Mouse (Mus musculus) layer of hippocampus, adult 11-12 months (tissue): ENCODE data around the gene Dgat2.

Experiments
- DNase-seq: peaks from one replicate; pipeline ENCODE4 v3.0.0; 2022; ENCODE audit warnings: low spot score

Gene Dgat2

DNA sequence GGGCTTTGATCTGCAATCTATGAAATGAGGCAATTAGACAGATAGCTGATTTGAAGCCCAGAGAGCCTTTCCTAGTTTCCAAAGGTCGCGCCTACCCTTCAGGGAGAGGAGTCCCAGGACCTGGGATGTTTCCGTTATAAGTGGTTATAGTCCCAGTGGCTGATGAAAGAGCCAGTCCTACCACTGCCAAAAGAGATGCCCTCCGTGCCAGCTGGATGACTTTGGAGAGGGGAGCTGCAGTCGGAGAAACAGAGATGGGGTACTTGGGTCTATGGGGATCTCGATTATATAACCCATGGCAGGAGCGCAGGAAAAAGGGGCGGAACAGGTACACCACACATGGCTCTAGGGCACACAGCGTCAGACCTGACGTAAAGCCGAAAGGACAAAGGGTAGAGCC lies 20.6 kb downstream of the Dgat2 start:
- DNase-seq, result no peak

DNA sequence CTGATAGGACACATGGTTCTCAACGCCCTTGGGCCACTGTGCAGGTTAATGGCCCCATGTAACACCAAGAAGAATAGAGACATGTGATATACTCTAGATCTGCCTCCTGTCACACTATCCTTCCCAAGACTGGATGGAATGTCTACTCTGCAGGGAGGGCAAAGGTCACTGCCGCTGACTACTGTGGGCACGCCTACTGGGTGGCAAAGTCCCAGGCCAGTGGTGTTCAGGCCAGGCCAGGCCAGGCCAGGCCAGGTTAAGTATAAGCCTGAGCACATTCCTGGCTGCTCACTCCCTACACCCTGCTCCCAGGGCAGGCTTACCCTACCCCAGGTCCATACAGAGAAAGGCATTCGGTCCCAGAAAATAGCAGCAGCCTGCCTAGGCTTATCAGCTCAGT lies 21.0 kb downstream of the Dgat2 start:
- no peak for DNase-seq

DNA sequence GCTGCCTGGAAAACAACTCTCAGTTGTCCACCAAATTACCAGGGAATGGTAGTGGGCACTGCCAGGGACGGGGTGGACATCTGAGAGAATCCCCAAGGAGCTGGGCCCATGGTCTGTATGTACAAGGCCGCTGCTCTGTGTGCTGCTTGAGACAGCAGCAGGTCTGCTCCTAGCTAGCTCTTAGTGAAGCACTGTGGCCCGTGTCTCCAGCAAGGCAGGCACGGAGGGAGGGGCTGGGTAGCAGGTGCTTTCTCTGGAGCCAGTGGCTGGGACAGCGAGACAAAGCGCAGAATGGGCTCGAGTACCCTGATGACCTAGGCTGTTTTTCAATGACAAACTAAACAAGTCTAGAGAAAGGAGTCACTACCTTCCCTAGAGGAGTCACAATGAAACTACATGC lies 21.5 kb downstream of the Dgat2 start:
- DNase-seq, result no peak

DNA sequence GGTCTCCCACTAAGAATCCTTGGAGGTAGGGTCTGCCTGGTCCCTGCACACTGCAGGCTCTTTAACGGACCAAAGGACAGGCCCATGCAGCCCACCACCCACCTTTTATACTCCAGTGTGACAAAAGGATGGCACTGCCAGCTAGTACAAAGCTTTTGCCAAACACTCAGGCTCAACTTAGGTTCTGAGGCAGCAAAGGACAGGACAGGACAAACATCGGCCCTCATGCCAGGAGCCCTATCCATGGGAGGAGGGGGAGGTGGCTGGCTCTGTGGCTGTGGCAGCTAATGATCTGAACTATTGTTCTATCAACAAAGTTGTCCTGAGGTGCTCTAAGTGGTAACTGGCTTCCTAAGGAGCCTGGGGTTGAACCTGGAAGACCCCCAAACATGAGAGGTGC lies 23.1 kb downstream of the Dgat2 start:
- no peak for DNase-seq

DNA sequence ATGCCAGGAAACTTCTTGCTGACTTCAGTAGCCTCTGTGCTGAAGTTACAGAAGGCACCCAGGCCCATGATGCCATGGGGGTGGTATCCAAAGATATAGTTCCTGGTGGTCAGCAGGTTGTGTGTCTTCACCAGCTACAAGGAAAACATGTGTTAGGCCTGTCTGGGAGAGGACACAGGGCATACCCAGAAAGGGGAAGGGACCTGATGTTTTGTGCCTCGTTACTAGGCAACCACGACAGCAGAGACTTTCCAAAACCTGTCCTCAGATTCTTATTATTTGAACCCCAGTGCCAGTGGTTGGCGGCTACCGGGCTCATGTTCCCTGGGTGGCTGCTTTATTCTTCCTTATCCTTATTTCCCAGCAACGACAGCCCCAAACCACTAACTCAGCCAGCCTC lies 23.6 kb downstream of the Dgat2 start:
- DNase-seq, result no peak

DNA sequence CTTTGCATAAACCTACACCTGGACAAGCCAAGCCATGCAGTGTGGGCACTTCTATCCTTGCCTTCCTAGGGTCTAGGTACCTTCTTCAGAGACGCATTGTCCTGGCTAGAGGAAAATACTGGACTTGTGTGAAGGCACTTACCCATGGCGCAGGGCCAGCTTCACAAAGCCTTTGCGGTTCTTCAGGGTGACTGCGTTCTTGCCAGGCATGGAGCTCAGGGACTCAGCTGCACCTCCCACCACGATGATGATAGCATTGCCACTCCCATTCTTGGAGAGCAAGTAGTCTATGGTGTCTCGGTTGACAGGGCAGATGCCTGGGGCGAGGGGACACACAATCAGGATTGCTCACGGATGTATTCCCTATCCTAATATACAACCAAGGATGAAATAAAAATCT lies 24.5 kb downstream of the Dgat2 start:
- DNase-seq, result no peak

DNA sequence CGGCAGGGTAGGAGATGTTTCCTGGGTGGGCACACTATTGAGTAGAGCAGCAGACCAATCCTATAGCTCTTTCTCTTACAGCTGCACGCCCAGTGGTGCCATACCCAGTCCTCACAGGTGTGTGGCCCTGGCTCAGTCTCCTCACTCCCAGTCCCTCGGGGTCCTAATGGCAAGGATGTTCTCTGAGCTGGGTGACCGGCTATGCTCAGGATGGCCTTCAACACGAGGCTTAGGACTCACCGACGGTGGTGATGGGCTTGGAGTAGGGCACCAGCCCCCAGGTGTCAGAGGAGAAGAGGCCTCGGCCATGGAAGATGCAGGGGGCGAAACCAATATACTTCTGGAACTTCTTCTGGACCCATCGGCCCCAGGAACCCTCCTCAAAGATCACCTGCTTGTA lies 25.8 kb downstream of the Dgat2 start:
- no peak for DNase-seq

DNA sequence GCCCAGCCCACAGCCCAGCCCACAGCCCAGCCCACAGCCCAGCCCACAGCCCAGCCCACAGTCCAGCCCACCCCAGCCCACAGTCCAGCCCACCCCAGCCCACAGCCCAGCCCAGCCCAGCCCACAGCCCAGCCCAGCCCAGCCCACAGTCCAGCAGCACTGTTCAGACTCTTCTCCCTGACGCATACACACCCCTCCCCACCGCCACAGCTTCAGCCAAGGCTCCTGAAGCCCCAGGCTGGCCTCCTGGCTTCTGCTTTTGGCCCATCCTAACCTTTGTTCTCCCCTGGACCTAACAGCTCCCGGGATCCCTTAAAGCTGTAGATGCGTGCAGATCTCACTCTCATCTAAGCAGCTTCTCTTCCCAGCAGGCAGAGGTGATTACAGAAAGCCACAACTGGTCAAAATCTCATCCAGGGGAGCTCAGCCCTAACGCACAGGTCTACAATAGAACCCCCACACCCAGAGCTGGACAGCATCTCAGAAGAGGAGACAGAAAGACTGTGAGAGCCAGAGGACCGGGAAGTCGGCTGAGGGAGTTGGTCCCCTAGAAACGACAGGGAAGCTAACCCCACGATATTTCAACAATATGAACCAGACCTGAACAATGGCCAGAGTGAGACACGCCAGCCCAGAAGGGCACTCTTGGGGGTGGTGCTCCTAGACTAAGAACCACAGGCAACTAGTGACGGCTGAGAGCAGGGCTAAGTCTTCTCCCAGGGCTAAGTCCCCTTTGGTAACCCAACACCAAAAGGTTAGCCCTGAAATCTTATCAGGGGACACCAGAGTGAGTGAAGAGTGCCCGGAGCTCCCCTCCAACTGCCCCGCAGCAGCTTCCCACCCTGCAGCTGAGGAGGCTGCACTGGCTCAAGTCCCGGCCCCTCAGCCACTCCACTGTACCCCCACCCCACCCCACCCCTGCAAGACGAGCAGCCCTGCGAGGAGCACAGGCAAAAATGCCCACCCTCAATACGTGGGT lies 26.9 kb downstream of the Dgat2 start:
- no peak for DNase-seq

DNA sequence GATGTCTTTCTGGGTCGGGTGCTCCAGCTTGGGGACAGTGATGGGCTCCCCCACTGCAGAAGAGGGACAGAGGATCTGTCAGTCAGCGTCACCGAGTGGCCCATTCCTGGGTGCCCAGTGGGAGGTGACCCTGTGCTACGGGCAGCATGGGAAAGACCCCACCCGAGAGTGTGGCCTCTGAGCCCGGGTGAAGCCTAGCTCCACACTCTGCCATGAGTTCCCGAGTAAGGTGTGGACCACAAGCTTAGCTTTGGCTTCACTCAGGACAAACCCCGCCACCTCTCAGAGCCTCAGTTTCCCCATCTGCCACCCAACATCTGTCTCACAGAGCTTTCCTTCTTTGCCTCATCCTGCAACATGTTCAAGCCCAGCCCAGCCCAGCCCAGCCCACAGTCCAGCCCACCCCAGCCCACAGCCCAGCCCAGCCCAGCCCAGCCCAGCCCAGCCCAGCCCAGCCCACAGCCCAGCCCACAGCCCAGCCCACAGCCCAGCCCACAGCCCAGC lies 27.8 kb downstream of the Dgat2 start:
- DNase-seq, result no peak

DNA sequence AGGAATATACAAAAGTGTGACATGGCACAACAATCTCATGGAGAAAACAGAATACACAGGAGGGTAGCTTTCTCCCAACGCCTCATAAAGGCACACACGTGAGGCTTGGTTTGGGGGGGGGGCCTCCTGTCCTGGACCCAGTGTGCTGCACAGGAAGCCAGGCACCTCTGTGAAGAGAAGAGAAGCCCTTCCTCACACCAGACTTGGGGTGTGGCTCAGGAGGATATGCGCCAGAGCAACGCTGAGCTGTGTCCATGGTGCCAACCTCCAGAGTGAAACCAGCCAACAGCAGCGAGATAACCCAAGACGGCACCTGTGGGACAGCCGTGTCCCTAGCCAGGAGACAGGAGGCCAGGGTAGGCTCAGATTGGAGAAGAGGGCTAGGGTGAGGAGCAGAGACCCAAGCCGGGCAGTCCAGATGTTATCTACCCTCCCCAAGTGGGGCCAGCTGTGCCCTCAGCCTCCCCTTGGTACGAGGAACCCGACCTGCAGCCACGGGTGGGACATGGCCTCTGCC lies 28.8 kb downstream of the Dgat2 start:
- DNase-seq, result no peak

DNA sequence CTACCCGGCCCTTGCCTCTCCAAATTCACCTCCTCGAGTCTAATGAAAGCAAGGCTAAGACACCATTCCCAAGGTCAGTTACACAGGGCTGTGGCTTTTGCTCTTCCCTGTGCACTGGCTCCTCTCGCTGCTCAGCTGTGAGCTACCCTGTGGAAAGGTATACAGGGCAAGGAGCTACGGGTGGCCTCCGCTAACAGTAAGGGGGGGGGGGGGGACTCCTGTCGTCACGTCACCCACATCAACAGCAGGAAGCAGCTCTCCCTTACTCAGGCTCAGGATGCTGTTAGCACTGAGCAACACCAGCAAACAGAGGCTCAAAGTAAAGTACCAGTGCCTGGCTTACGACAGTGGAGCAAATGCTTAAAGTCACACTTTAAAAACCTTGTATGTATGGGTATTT lies 29.8 kb downstream of the Dgat2 start:
- no peak for DNase-seq

DNA sequence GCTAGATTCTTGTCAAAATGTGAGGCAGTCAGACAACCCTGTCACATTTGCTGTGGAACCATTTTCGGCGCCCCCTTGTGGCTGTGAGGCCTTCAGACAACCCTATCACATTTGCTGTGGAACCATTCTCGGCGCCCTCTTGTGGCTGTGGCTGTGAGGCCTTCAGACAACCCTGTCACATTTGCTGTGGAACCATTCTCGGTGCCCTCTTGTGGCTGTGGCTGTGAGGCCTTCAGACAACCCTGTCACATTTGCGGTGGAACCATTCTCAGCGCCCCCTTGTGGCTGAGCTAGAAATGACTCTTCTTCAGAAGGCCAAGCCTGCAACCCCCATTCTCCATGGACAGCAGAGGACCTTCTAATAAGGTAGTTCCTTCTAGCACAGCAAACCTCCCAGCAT lies 31.2 kb downstream of the Dgat2 start:
- DNase-seq, result peak; percentile 98

DNA sequence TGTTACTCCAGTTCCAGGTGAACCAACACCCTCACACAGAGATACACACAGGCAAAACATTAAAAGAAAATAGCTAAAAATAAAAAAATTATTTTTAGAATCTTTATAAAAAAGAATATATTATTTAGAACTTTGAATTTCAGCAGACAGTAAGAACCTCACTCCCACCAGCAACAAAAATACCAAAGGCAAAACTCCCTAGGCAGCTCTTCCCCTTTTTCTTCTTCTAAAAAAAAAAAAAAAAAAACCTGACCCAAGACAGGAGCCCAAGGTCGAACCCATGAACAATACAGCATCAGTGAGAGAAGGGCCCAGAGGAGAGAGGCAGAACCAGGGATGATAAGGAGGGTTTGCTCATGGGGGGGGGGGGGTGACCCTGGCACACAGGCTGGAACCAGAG lies 33.5 kb downstream of the Dgat2 start:
- no peak for DNase-seq

DNA sequence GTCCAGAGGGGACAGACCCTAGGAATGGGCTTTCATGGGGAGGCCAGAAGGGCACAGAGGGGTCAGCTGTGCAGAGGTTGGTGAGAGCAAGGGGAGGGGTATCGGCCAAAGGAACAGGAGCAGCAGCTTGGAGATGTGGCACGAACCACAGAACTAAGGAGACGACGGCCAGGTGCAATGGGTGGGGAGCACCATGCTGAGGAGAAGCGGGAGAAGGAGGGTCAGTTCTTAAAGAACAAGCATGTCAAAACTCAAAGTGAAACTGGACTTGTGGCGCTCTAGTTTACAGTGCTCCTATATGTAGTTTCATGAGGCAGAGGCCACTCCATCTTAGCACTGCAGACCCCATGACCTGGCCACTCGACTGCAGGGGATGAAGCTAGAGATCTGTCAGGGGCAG lies 35.0 kb downstream of the Dgat2 start:
- no peak for DNase-seq

DNA sequence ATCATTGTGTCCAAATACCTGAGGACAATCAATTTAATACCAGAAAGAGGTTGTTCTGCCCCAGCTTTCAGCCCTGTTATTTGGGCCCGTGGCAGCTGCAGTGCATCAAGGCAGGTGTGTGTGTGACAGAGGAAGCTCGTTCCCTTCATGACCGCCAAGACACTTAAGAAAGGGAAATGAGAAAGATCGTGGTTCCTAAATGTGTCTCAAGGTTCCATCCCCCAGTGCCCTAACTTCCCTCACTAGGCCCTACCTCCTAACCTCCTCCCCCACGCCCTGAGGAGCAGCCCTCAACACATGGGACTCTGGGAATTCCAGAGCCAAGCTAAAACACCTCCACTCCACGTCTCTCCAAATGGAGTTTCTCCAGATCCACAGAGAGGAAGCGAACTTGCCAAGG lies 35.6 kb downstream of the Dgat2 start:
- no peak for DNase-seq

DNA sequence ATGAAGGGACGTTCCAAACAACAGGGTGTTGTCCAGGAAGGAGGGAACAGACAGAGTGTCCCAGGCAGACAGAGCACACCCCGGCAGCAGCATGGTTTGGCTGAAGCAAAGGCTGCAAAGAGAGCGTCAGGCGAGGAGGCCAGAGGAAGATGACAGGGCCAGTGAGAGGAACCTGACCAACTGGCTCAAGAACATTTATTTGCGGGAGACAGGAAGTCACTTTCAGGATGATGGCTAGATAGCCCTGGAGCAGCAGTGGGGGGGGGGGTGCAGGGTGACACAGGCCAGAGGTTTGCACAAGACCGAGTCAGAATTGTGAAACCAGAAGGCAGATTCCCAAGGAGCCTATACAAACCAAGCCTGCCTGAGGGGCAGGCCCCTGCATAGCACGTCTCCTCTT lies 36.5 kb downstream of the Dgat2 start:
- no peak for DNase-seq

DNA sequence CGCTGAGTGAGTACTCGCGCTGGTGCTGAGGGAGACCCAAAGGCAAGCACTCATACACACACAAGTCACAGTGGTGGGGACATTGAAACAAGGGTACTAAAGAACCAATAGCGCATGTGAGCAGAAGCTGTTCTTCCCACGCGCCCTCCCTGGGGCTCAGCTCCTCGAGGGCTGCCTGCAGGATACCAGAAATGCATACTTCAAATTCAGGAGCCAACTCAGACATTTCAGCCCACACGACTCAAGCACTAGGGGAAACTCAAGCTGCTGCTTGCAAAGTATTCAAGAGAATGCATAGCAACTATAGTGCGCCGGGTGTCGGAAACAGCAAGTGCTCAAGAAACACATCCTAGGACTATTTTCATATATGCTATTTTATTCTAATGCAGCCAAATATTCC lies 37.9 kb downstream of the Dgat2 start:
- DNase-seq, result peak; percentile 61

DNA sequence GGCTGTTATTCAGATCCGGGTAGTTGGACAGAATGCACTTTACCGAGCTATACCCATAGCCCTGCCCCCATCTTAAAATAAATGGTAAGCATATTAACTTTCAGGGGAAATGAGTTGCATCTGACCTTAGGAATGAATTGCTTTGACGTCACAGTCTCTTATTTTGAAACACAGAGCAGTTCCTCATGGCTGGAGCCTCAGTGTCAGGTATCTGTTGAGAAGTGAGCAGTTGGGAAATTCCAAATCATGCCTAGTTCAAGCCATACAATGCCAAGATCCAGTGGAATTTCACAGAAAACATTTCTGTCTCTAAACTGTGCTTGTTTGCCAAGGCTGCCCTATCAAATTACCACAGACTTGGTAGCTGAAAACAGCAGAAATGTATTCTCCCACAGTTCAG lies 39.3 kb downstream of the Dgat2 start:
- no peak for DNase-seq

DNA sequence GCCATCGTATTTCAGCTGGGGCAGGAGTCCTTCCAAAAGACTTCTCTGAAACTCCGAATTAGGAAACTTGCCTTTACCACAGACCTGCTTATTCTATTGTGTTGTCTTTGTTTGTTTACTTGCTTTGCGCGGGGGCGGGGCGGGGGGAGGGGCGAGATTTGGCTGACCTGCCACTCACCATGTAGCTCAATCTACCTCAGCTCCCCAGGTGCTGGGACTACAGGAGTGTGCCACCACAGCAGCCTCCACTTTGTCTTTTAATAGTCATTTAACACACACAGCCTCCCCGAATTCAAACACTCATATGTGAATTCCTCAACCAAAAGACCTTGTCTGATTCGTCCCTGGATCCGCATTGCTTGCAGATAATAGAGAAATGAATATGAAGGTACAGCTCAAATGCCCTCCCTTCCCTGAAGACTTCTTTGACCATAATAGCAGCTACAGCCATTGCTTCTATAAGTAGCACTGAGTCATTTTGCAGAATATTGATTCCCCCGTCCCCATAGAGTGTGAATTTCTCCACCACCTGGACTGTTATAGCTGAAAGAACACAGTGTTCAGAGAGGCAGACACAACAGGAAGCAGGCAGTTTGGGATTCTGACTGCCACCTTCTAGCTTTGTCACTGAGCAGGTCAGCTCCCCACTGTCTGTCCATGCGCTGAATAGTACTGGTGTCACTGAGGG lies 40.5 kb downstream of the Dgat2 start:
- no peak for DNase-seq

DNA sequence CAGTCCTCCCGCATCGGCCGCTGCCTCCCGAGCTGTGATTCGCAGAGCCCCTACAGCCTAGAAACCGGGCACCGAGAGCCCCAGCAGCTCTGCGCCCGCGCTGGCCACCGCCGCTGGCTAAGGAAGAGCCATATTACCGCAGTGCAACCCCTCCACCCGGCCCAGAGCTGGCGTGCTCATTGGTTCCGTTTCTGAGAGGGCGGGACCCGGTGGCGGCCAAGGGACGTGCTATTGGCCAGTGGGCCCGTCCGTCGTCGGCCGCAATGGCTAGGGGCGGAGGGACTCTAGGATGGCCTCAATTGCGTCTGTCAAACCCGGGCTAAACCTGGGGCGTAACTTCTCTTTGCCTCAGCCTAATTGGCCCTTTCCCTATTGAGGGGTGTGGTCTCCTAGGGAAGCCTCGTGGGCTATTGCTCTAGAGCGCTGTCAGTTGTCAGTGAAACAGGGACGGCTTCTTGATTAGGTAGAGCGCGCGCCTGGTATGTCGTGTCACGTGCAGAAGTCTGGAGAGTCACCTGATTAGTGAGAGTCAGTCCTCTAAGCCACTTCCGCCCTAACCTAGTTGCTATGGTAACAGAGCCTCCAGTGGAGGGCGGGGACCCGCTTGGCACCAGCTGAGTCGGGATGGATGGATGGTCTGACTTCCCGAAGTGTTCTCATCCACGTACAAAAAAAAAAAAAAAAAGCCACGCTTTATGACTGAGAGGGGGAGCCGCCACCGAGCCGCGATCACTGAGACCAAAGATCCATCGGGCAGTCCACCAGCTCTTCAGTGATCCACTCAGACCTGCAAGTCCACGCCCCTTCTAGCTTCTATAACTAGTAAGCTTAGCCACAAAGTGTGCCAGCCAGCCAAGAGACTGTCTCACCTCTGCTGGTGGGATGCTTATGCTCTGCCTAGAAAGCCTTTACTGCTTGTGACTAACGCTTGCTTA lies 41.3 kb downstream of the Dgat2 start, which contains the start of gene Uvrag:
TSS of gene Uvrag (minus strand) at position 158 of the 935 bp plus-strand sequence.
- DNase-seq, result peak; percentile 99

DNA sequence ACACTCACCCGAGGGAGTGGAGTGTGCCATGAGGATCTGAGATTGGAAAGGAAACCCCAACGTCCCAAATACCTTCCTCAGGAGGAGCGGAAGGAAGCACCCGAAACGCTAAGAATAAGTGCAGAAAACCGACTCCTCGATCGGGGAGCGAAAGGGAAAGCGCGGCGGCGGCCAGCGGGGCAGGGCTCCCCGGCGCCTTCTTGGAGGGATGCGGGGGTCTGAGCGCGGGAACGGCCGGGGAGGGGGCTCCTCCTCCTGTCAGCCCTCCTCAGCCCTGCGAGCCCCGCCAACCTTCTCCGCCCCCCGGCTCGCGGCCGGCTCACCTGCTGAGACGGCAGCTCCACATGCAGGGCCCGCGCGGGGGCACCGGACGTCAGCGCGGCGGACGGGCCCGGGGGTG lies 42.0 kb downstream of the Dgat2 start:
- DNase-seq, result no peak
